Mouse (Mus musculus) limb, embryonic 12.5 days (tissue): ENCODE measurements around the gene Vangl2. TPM values are rescaled to one million over a fixed set of nuclear protein-coding genes. Genes with fewer than 3 reads are reported as not detected.
"Not testable (repeated sequence)": the region's sequence is repeated elsewhere in the genome, so short reads cannot be mapped to it uniquely, and the experiment has no call there.

Experiments used
- ATAC-seq: fragments of 200-750 bp; cut with Nextera tagmentation; 2 replicates; pipeline ENCODE4 v1.8.0; 2017; ENCODE audit warnings: low read depth, moderate TSS enrichment; ENCODE audit not compliant: insufficient number of reproducible peaks, insufficient read depth, low FRiP score, low TSS enrichment
- H3K27ac ChIP-seq: fragments of 300-500 bp; sonication (generic); 2 replicates; pipeline ENCODE4 v1.5.1; 2016; ENCODE audit warnings: mild to moderate bottlenecking, moderate library complexity
- H3K27me3 ChIP-seq: fragments of 300-500 bp; sonication (generic); 2 replicates; pipeline ENCODE4 v1.6.1; 2016; ENCODE audit warnings: mild to moderate bottlenecking, moderate library complexity
- H3K36me3 ChIP-seq: fragments of 300-500 bp; sonication (generic); 2 replicates; pipeline ENCODE4 v1.6.1; 2016; ENCODE audit warnings: mild to moderate bottlenecking, moderate library complexity
- H3K4me1 ChIP-seq: fragments of 300-500 bp; sonication (generic); replicated peaks from 2 replicates; pipeline ENCODE4 v1.6.1; 2016
- H3K4me2 ChIP-seq: fragments of 300-500 bp; sonication (generic); 2 replicates; pipeline ENCODE4 v1.6.1; 2016; ENCODE audit warnings: mild to moderate bottlenecking, moderate library complexity
- H3K4me3 ChIP-seq: fragments of 300-500 bp; sonication (generic); replicated peaks from 2 replicates; pipeline ENCODE4 v1.5.1; 2016; ENCODE audit warnings: mild to moderate bottlenecking
- H3K9ac ChIP-seq: fragments of 300-500 bp; sonication (generic); replicated peaks from 2 replicates; pipeline ENCODE4 v1.6.1; 2016; ENCODE audit warnings: mild to moderate bottlenecking, moderate library complexity
- H3K9me3 ChIP-seq: fragments of 300-500 bp; sonication (generic); 2 replicates; pipeline ENCODE4 v1.6.1; 2016; ENCODE audit warnings: mild to moderate bottlenecking, moderate library complexity
- WGBS: fragments of 180-500 bp; shearing (Covaris S2); methylation state at CpG from one replicate; pipeline ENCODE4 v1.1.7; 2016; 5-methylcytosine and 5-hydroxymethylcytosine counted together
- polyA plus RNA-seq: library from polyadenylated mRNA; unstranded; fragments of >200 nt; fragmentation: Nextera tagmentation; extraction: Ambion mirVana; gene quantifications from 2 replicates; pipeline ENCODE4 v1.2.1, GENCODE M21; 2016

The Vangl2 gene
- polyA plus RNA-seq, 1 experiment from 2014 or later = 23.7 TPM

- Histone ChIP-seq H3K27ac (no peak overlapping the region), H3K9ac (no peak overlapping the region), H3K36me3 (no peaks in the 10 kb centered on the region), H3K27me3 (0 out of 2 replicates have a peak, but pooled peaks cover 3% of the 10 kb centered on the region), H3K4me2 (no peak overlapping the region), H3K9me3 (no peaks in the 10 kb centered on the region), H3K4me3 (no peak overlapping the region), H3K4me1 (no peaks in the 10 kb centered on the region)
- WGBS = 92% methylated on average over 13 of the region's 13 CpGs
- no peak for ATAC-seq
Observed at GRCm38 (mm10) chr1:171979969-171980730, 48.1 kb downstream of the Vangl2 start.

- no peak for ATAC-seq
- Histone ChIP-seq H3K27ac (no peak overlapping the region), H3K27me3 (no peaks in the 10 kb centered on the region), H3K4me2 (no peak overlapping the region), H3K9ac (no peak overlapping the region), H3K4me3 (no peak overlapping the region), H3K36me3 (no peaks in the 10 kb centered on the region), H3K9me3 (no peaks in the 10 kb centered on the region), H3K4me1 (no peaks in the 10 kb centered on the region)
- 83% methylated on average over 2 of the region's 2 CpGs for WGBS
Observed at GRCm38 (mm10) chr1:171977891-171978290, 50.4 kb downstream of the Vangl2 start.

GRCm38 (mm10) chr1:171976826-171977539 lies 51.3 kb downstream of the Vangl2 start:
- no peaks in the 10 kb centered on the region for H3K4me1 ChIP-seq
- no peak overlapping the region for H3K9ac ChIP-seq
- no peak overlapping the region for H3K27ac ChIP-seq
- 94% methylated on average over 14 of the region's 14 CpGs for WGBS
- no peaks in the 10 kb centered on the region for H3K9me3 ChIP-seq
- no peaks in the 10 kb centered on the region for H3K36me3 ChIP-seq
- H3K27me3 ChIP-seq = no peaks in the 10 kb centered on the region
- no peak overlapping the region for H3K4me3 ChIP-seq
- ATAC-seq = no peak
- no peak overlapping the region for H3K4me2 ChIP-seq

- Histone ChIP-seq H3K9ac (no peak overlapping the region), H3K27ac (no peak overlapping the region), H3K4me3 (no peak overlapping the region), H3K4me2 (no peak overlapping the region), H3K4me1 (no peaks in the 10 kb centered on the region), H3K27me3 (no peaks in the 10 kb centered on the region), H3K36me3 (no peaks in the 10 kb centered on the region), H3K9me3 (no peaks in the 10 kb centered on the region)
- no peak for ATAC-seq
- WGBS = 82% methylated on average over 4 of the region's 4 CpGs
Observed at GRCm38 (mm10) chr1:171975831-171976230, 52.4 kb downstream of the Vangl2 start.

DNA sequence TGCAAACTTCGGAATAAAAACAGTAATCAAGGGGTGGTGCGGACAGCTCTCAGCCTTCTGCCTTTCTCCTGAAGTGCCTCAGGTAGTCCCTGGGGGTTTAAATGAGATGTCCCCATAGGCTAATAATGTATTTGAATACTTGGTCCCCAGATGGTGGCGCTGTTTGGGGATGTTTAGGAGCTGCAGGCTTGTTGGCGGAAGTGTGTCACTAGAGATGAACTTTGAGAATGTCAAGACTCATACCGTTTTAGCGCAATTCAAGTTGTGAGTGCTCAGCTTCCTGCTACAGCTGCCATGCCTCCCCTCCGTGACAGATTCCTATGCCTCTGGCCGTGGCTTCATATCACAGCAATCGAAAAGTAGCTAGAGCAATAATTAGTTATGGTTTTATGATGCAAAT lies 52.9 kb downstream of the Vangl2 start:
- Histone ChIP-seq H3K4me2 (no peak overlapping the region), H3K27me3 (no peaks in the 10 kb centered on the region), H3K4me3 (no peak overlapping the region), H3K27ac (no peak overlapping the region), H3K9ac (no peak overlapping the region), H3K4me1 (no peaks in the 10 kb centered on the region), H3K36me3 (no peaks in the 10 kb centered on the region), H3K9me3 (no peaks in the 10 kb centered on the region)
- ATAC-seq = no peak
- 90% methylated on average over 9 of the region's 9 CpGs for WGBS

GRCm38 (mm10) chr1:171974361-171974760 lies 53.9 kb downstream of the Vangl2 start:
- H3K4me3 ChIP-seq, H3K4me2 ChIP-seq, H3K27me3 ChIP-seq, H3K4me1 ChIP-seq, ATAC-seq, H3K9me3 ChIP-seq, H3K36me3 ChIP-seq, H3K27ac ChIP-seq, H3K9ac ChIP-seq: not testable (repeated sequence)
- 93% methylated on average over 2 of the region's 2 CpGs for WGBS

DNA sequence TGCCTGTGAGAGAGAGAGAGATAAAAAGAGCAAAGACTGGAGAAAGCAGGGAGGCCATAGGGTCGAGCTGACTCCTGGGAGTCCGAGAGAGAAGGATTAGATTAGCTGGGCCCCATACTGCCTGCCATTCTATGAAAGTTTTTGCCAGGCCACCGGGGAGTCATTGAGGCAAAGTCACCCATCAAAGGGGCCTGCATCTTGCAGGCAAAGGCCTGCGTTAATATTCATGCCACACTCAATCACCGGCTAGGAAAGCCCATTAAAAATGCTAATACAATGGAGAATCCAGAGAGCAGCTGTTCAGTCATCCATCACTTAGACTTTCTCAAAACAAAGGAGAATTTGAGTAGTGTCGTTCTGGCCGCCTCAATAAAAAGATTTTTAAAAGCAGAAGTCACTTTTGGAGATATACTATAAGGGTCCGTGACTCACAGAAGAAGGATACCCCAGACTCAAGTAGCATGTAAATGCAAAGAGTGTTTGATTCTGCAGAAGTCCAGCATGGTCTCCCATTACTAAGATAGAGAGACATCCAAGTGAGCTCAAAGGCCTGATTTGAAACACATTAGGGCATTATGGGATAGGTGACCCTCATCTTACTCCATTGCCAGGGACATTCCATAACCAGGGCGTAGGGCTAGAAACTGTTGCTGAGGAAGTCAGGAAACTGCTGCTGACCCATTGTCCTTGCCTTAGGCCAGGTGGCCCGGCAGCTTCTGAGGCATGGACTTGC lies 57.2 kb downstream of the Vangl2 start:
- H3K4me3 ChIP-seq = no peak overlapping the region
- ATAC-seq = no peak
- no peaks in the 10 kb centered on the region for H3K4me1 ChIP-seq
- H3K36me3 ChIP-seq = no peaks in the 10 kb centered on the region
- no peak overlapping the region for H3K9ac ChIP-seq
- H3K27ac ChIP-seq = no peak overlapping the region
- 68% methylated on average over 10 of the region's 10 CpGs for WGBS
- no peaks in the 10 kb centered on the region for H3K27me3 ChIP-seq
- H3K4me2 ChIP-seq = no peak overlapping the region
- no peaks in the 10 kb centered on the region for H3K9me3 ChIP-seq

- ATAC-seq = no peak
- Histone ChIP-seq H3K4me1 (no peaks in the 10 kb centered on the region), H3K4me3 (no peak overlapping the region), H3K27ac (no peak overlapping the region), H3K9me3 (no peaks in the 10 kb centered on the region), H3K27me3 (no peaks in the 10 kb centered on the region), H3K36me3 (no peaks in the 10 kb centered on the region), H3K9ac (no peak overlapping the region), H3K4me2 (no peak overlapping the region)
- 91% methylated on average over 6 of the region's 6 CpGs for WGBS
Observed at GRCm38 (mm10) chr1:171969221-171969620, 59.0 kb downstream of the Vangl2 start.

- Histone ChIP-seq H3K9me3 (no peaks in the 10 kb centered on the region), H3K27ac (no peak overlapping the region), H3K4me1 (no peaks in the 10 kb centered on the region), H3K4me2 (no peak overlapping the region), H3K9ac (no peak overlapping the region), H3K27me3 (no peaks in the 10 kb centered on the region), H3K4me3 (no peak overlapping the region), H3K36me3 (no peaks in the 10 kb centered on the region)
- no peak for ATAC-seq
- WGBS = 67% methylated on average over 6 of the region's 6 CpGs
Observed at GRCm38 (mm10) chr1:171966054-171966790, 62.0 kb downstream of the Vangl2 start.

DNA sequence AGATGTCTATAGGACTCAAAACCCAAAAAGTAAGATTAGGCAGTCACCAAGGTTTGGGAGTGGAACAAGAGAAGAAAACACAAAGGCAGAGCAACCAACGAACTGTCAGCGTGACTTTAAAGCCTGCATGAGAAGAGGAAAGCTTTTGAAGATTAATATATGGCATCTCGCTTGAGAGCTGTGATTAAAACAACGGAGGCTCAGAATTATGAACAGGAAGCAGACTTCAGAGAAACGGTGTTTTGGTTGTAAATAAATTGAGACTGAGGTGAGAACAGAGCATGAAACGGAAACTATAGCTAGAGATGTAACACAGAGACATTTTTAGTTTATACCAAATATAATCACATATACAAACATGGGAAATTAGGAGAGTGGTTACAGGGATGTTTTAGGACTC lies 64.6 kb downstream of the Vangl2 start:
- no peak overlapping the region for H3K4me2 ChIP-seq
- no peaks in the 10 kb centered on the region for H3K4me1 ChIP-seq
- H3K9me3 ChIP-seq = no peaks in the 10 kb centered on the region
- no peak overlapping the region for H3K4me3 ChIP-seq
- no peaks in the 10 kb centered on the region for H3K27me3 ChIP-seq
- ATAC-seq = no peak
- WGBS = 61% methylated on average over 6 of the region's 6 CpGs
- H3K9ac ChIP-seq = no peak overlapping the region
- H3K36me3 ChIP-seq = no peaks in the 10 kb centered on the region
- H3K27ac ChIP-seq = no peak overlapping the region

GRCm38 (mm10) chr1:171961704-171962103 lies 66.5 kb downstream of the Vangl2 start:
- 66% methylated on average over 6 of the region's 6 CpGs for WGBS
- no peak for ATAC-seq
- no peak overlapping the region for H3K9ac ChIP-seq

More at GRCm38 (mm10) chr1:171961704-171962103, 66.5 kb downstream of the Vangl2 start:
- H3K4me1 ChIP-seq = no peaks in the 10 kb centered on the region
- no peak overlapping the region for H3K4me2 ChIP-seq
- no peak overlapping the region for H3K27ac ChIP-seq
- H3K9me3 ChIP-seq = no peaks in the 10 kb centered on the region
- H3K36me3 ChIP-seq = no peaks in the 10 kb centered on the region
- H3K4me3 ChIP-seq = no peak overlapping the region
- no peaks in the 10 kb centered on the region for H3K27me3 ChIP-seq
